Mouse (Mus musculus) lung, postnatal 0 days (tissue): Measurements from ENCODE around the gene Tmprss11c. TPM values are rescaled to one million over a fixed set of nuclear protein-coding genes. Genes with fewer than 3 reads are reported as not detected.

Experiments
- ATAC-seq: fragments of 200-750 bp; cut with Nextera tagmentation; 2 replicates; pipeline ENCODE4 v1.8.0; 2017; ENCODE audit warnings: moderate library complexity
- DNase-seq: peaks from one replicate; pipeline ENCODE4 v3.0.0-alpha.2; 2016; ENCODE audit warnings: low spot score
- H3K27ac ChIP-seq: fragments of 300-500 bp; sonication (generic); 2 replicates; pipeline ENCODE4 v1.5.1; 2014; ENCODE audit warnings: antibody characterized with exemption, mild to moderate bottlenecking, low read length, mixed read lengths
- H3K27me3 ChIP-seq: fragments of 300-500 bp; sonication (generic); replicated peaks from 2 replicates; pipeline ENCODE4 v1.6.1; 2014; ENCODE audit warnings: low read length, mixed read lengths; ENCODE audit not compliant: insufficient read depth
- H3K36me3 ChIP-seq: fragments of 300-500 bp; sonication (generic); 2 replicates; pipeline ENCODE4 v1.6.1; 2014; ENCODE audit warnings: low read length, mixed read lengths; ENCODE audit not compliant: insufficient read depth
- H3K4me1 ChIP-seq: fragments of 300-500 bp; sonication (generic); 2 replicates; pipeline ENCODE4 v1.6.1; 2014; ENCODE audit warnings: antibody characterized with exemption, low read depth, low read length, mixed read lengths; ENCODE audit not compliant: insufficient read depth
- H3K4me2 ChIP-seq: fragments of 300-500 bp; sonication (generic); replicated peaks from 2 replicates; pipeline ENCODE4 v1.6.1; 2014; ENCODE audit warnings: low read depth, mild to moderate bottlenecking, low read length, moderate library complexity, mixed read lengths
- H3K4me3 ChIP-seq: fragments of 300-500 bp; sonication (generic); 2 replicates; pipeline ENCODE4 v1.5.1; 2014; ENCODE audit warnings: low read depth, low read length
- H3K9ac ChIP-seq: fragments of 300-500 bp; sonication (generic); replicated peaks from 2 replicates; pipeline ENCODE4 v1.6.1; 2014; ENCODE audit warnings: low read depth, mild to moderate bottlenecking
- H3K9me3 ChIP-seq: fragments of 300-500 bp; sonication (generic); 2 replicates; pipeline ENCODE4 v1.6.1; 2016; ENCODE audit warnings: low read length, mixed read lengths
- CTCF ChIP-seq: IDR thresholded peaks from 2 replicates; pipeline ENCODE4 v1.5.1; 2016; ENCODE audit warnings: antibody characterized with exemption, mild to moderate bottlenecking
- EP300 ChIP-seq: IDR thresholded peaks from 2 replicates; pipeline ENCODE4 v1.6.1; 2016; ENCODE audit warnings: antibody characterized with exemption, mild to moderate bottlenecking, control low read depth
- WGBS: fragments of 180-500 bp; shearing (Covaris S2); extraction: QIAGEN DNeasy Blood & Tissue Kit; methylation state at CpG from one replicate; pipeline ENCODE4 v1.1.7; 2014; 5-methylcytosine and 5-hydroxymethylcytosine counted together
- polyA plus RNA-seq: library from polyadenylated mRNA; unstranded; fragments of >200 nt; fragmentation: Nextera tagmentation; extraction: Ambion mirVana; gene quantifications from 2 replicates; pipeline ENCODE4 v1.2.1, GENCODE M21; 2015

Tmprss11c gene
- polyA plus RNA-seq, 1 experiment from 2014 or later, result not detected

DNA sequence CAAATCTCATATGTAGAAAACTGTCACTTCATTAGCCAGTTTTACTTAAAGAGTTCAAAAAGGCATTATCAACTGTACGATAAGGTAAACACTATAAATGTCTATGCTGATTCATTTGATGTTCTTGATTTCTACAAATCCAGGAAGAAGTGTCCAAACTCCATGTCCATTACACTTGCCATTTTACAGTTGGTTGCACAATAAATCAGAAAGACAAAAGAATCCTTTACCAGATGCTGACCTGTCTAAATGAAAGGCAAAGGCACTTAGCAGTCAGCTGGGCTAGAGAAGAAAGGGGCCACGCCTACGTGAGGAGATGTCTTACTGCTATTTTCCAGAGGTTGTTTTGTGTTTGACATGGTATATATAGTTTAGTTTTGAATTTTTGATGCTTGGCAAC, 44.8 kb downstream of the Tmprss11c start:
- ATAC-seq, result no peak
- Histone ChIP-seq H3K27ac (no peak overlapping the region), H3K9ac (no peak overlapping the region), H3K9me3 (no peaks in the 10 kb centered on the region), H3K4me1 (no peaks in the 10 kb centered on the region), H3K4me3 (no peak overlapping the region), H3K27me3 (no peaks in the 10 kb centered on the region), H3K4me2 (no peak overlapping the region), H3K36me3 (no peaks in the 10 kb centered on the region)
- DNase-seq, result no peak
- TF ChIP-seq CTCF, result no peak
- no peak for TF ChIP-seq EP300
- WGBS, result 74% methylated on average over 3 of the region's 3 CpGs

DNA sequence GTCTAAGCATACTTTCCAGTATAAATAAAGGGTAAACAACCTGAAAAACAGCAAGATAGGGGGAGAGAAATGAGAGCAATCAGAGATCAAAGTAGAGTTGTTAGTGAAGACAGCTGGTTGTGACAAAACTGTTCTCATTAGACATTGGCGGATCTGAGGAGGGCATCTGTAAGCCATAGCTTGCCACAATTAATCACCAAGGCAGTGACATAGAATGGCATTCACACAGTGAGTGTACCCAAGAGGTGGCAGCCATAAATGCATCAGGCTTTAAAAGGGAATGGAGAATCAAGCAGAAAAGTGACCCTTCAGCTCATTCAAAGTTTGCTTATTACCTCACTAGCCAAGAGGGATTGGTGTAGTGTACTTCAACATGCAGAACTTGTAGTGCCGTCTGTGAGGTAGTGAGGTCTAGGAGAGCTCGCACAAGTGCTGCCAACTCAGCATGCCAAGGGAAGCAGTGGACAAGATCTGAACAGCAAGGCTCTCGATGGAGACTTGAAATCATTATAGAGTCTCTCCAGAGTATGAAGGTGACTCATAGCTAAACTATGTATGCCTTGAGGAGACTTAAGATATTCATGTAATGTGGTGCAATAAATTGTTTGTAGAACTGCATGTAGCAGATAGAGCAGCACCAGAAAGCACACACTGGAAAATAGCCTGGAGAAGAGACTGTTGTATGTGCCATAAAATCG, 61.8 kb downstream of the Tmprss11c start:
- no peak overlapping the region for H3K27ac ChIP-seq
- no peak overlapping the region for H3K4me2 ChIP-seq
- H3K9ac ChIP-seq, result no peak overlapping the region
- peak; percentile 89 for DNase-seq
- peak; percentile 100 for ATAC-seq
- H3K9me3 ChIP-seq, result no peaks in the 10 kb centered on the region
- 66% methylated on average over 5 of the region's 5 CpGs for WGBS
- no peak overlapping the region for H3K4me3 ChIP-seq
- TF ChIP-seq EP300 (peak; percentile 91), CTCF (no peak)
- H3K36me3 ChIP-seq, result no peaks in the 10 kb centered on the region
- H3K27me3 ChIP-seq, result no peaks in the 10 kb centered on the region
- H3K4me1 ChIP-seq, result no peaks in the 10 kb centered on the region

DNA sequence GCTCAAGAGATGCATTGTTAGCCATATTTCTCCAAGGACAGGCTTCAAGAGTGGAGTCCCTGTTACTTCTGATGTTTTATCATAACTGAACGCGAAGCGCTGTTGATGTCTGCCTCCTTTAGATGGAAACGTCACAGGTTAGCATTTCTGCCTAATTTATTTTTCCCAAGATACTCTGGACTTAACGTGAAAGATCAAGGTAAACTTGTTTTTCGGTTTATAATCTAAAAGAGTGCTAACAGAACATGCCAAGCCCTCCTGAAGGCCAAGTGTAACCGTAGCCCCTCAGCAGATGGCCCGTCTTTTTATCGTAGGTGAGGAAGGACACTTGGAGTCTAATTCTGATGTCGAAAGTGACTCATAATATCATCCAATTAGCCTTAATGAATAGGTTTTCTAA, 91.3 kb downstream of the Tmprss11c start, which contains the start of gene Gnrhr:
TSS of gene Gnrhr (minus strand) at position 101 of the 400 bp plus-strand sequence.
- WGBS, result 84% methylated on average over 10 of the region's 10 CpGs

DNA sequence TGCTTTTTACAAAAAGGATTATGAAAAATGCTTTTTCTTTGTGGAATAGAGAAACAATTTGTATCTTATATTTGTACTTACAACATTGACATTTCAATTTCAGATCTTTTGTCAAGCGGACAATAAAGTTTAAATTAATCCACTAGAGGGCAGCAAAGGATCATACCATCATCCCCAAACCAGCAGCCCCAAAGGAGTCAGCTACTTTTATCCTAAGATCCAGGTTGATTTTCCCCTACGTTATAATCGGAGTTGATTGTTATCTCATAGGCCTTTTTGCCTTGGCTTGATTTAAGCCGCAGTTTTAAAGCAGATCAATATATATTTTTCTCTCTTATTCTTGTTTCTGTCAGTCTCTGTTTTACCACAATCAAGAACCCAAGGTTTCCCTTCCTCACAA, 97.8 kb downstream of the Tmprss11c start:
- Histone ChIP-seq H3K36me3 (no peaks in the 10 kb centered on the region), H3K4me1 (no peaks in the 10 kb centered on the region), H3K4me3 (no peak overlapping the region), H3K27me3 (no peaks in the 10 kb centered on the region), H3K9me3 (no peaks in the 10 kb centered on the region), H3K9ac (no peak overlapping the region), H3K4me2 (no peak overlapping the region), H3K27ac (no peak overlapping the region)
- DNase-seq (peak; percentile 81), ATAC-seq (peak; percentile 58; the same call in 1 of the 2 replicates)
- TF ChIP-seq EP300, result no peak
- TF ChIP-seq CTCF, result peak; percentile 75
- 8% methylated on average over 4 of the region's 4 CpGs for WGBS

More for the DNA sequence above, 91.3 kb downstream of the Tmprss11c start, which contains the start of gene Gnrhr:
- H3K4me1 ChIP-seq, result no peaks in the 10 kb centered on the region
- no peak within 1 kb of the TSS for H3K4me3 ChIP-seq
- H3K9me3 ChIP-seq, result no peaks in the 10 kb centered on the region
- H3K27me3 ChIP-seq, result no peaks in the 10 kb centered on the region
- H3K4me2 ChIP-seq, result no peak within 1 kb of the TSS
- TF ChIP-seq EP300 (no peak), CTCF (no peak)
- no peak within 1 kb of the TSS for H3K27ac ChIP-seq
- no peak within 1 kb of the TSS for H3K9ac ChIP-seq
- ATAC-seq (no peak), DNase-seq (no peak)
- no peaks in the 10 kb centered on the region for H3K36me3 ChIP-seq

DNA sequence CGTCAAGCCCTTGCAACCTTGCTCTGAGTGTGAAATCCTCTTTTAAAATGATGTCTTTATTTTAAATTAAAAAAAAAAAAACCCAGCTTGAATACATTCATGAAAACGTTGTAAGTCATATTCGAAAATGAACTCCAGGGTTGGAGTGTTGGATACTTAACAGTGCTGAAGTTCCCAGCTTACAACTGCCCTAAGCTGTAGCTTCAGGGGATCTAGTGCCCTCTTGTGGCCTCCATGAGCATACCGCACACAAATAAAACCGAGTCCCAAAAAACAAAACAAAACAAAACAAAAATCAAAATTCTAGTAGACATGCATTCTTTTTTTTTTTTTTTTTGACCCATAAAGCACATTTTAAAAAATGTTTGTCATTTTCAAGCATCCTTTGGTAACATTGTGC, 98.3 kb downstream of the Tmprss11c start:
- H3K4me3 ChIP-seq, result no peak overlapping the region
- 31% methylated on average over 5 of the region's 5 CpGs for WGBS
- no peaks in the 10 kb centered on the region for H3K4me1 ChIP-seq
- H3K9ac ChIP-seq, result no peak overlapping the region
- no peaks in the 10 kb centered on the region for H3K36me3 ChIP-seq
- TF ChIP-seq EP300, result no peak
- peak; percentile 69 for TF ChIP-seq CTCF
- DNase-seq (peak; percentile 73), ATAC-seq (peak; percentile 52; the same call in 1 of the 2 replicates)
- no peaks in the 10 kb centered on the region for H3K27me3 ChIP-seq
- H3K4me2 ChIP-seq, result no peak overlapping the region
- H3K9me3 ChIP-seq, result no peaks in the 10 kb centered on the region
- H3K27ac ChIP-seq, result no peak overlapping the region

DNA sequence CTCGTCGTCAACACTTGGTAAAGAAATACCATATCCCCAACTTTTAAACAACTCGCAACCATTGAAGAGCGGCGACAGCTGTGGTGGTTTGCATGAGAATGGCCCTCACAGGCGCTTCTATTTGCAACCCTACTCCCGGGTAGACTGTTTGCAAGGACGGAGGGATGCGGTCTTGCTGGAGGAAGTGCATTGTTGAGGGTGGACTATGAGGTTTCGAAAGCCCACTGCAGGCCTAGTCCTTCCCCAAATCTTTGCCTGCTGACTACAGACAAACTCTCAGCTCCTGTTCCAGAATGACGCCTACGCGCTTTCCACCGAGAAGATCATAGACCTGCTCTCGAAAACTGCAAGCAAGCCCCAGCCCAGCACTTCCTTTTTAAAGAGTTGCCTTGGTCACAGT, 98.8 kb downstream of the Tmprss11c start:
- DNase-seq (no peak), ATAC-seq (no peak)
- Histone ChIP-seq H3K4me3 (no peak overlapping the region), H3K27me3 (no peaks in the 10 kb centered on the region), H3K27ac (no peak overlapping the region), H3K9ac (no peak overlapping the region), H3K4me1 (no peaks in the 10 kb centered on the region), H3K9me3 (no peaks in the 10 kb centered on the region), H3K36me3 (no peaks in the 10 kb centered on the region), H3K4me2 (no peak overlapping the region)
- TF ChIP-seq CTCF (no peak), EP300 (no peak)
- WGBS, result 56% methylated on average over 15 of the region's 15 CpGs

DNA sequence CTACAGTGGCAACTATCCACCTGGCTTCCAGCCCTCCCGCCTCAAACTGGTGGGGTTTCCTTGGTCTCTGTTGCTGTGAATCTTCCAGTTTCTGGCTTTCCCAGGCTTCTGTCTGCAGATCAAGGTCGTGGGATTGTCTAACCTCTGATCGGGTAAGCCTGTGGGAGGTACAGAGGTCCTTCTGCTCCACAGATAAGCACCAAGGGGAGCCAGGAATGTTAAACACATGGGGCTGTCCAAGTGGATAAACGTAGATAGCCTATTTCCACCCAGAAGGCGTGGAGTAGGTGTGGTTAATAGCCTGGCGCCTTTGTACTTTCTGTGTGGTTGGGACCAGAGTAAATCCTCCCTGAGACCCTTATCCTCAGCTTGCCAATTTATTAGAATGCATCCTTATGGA, 101.7 kb downstream of the Tmprss11c start:
- no peak for TF ChIP-seq EP300
- TF ChIP-seq CTCF, result no peak
- ATAC-seq (no peak), DNase-seq (no peak)
- Histone ChIP-seq H3K36me3 (no peaks in the 10 kb centered on the region), H3K27ac (no peak overlapping the region), H3K4me1 (no peaks in the 10 kb centered on the region), H3K27me3 (no peaks in the 10 kb centered on the region), H3K9ac (no peak overlapping the region), H3K4me3 (no peak overlapping the region), H3K4me2 (no peak overlapping the region), H3K9me3 (no peaks in the 10 kb centered on the region)
- 56% methylated on average over 6 of the region's 6 CpGs for WGBS

Other genes with a start within 250 kb of the Tmprss11c start
- 10.1 and 10.9 TPM in 2 replicates for gene Cenpc1, start 223.7 kb downstream of the Tmprss11c start, polyA plus RNA-seq
- gene Stap1, start 217.6 kb downstream of the Tmprss11c start, polyA plus RNA-seq, result 0.36 and 0.50 TPM in 2 replicates
- 3.9 and 4.7 TPM in 2 replicates for gene Uba6, start 116.5 kb downstream of the Tmprss11c start, polyA plus RNA-seq
- 0.05 TPM in 1 of 2 replicates, not detected in the other for gene Gnrhr, start 91.4 kb downstream of the Tmprss11c start, polyA plus RNA-seq
- gene Tmprss11d, start 84.1 kb upstream of the Tmprss11c start, polyA plus RNA-seq, result not detected in 2 replicates
- not detected in 2 replicates for gene Tmprss11a, start 179.7 kb upstream of the Tmprss11c start, polyA plus RNA-seq
- gene Tmprss11g, start 229.3 kb upstream of the Tmprss11c start, polyA plus RNA-seq, result not detected in 2 replicates